Mouse (Mus musculus) NIH3T3 (cell line): Measurements from ENCODE around the gene Rpgrip1l.

Source experiments
- DNase-seq: peaks from one replicate; pipeline ENCODE4 v3.0.0-alpha.2; 2012; ENCODE audit warnings: low read depth

Rpgrip1l gene

GRCm38 (mm10) chr8:91205897-91206296 is 107.2 kb downstream of the Rpgrip1l start:
- DNase-seq = no peak

GRCm38 (mm10) chr8:91201184-91201583 is 111.9 kb downstream of the Rpgrip1l start:
- DNase-seq = no peak

DNA sequence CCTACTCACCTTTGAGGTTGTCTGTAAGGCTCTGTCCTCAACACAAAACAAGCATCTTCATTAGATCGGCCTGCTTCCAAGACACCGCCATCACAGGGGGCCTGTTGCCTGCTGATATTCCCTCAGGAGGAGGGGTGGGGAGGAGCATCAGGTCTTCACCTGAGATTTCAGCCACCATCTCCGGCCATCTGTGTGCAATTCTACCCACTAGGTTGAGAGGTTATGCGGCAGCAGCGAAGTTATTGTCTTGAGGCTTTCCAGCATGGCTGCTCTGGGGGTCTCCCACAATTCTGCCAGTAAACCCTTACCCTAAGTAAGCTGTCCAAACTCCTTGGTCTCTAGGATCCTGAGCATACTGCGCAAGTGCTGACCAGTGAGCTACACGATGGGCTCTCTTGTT is 113.2 kb downstream of the Rpgrip1l start, which contains the start of gene Aktip:
Gene Aktip (minus strand): TSS at position 101 of the 400 bp plus-strand sequence.
- no peak for DNase-seq

GRCm38 (mm10) chr8:91198036-91198435 is 115.0 kb downstream of the Rpgrip1l start:
- no peak for DNase-seq

DNA sequence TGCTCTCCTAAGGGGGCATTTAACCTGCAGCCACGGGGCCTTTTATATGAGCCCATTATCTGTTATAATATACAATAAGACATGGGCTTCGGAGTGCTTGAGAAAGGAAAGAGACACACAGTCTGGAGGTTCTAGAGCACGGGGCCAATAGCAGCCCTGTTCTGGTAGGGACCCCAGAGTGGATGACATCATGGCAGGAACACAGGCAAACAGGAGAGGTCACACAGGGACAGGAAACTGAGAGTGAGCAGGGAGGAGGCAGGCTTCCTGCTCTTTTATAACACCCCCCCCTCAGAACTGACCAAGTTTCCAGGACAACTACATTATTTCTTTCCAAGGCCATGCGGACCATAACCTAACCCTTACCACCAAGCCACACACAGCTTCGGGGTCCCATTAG is 115.8 kb downstream of the Rpgrip1l start:
- no peak for DNase-seq

DNA sequence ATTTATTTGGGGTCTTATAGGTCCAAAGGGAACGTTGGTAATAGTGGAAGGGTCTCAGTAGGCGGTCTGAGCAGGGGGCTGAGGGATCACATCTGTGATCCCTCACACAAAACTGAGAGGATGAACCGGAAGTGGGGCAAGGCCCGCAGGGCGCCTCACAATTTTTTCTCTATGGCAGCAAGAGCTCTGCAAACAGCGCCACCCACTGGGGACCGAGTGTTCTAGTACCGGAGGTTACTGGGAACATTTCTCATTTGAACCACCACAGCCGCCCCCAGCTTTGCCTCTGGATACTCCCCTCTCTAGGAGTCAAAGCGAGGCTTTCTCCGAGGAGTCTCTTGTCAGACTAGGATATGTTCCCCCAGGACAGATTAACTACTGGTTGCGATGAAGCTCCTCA is 116.4 kb downstream of the Rpgrip1l start:
- DNase-seq = no peak

- no peak for DNase-seq
Observed at GRCm38 (mm10) chr8:91194081-91194480, 119.0 kb downstream of the Rpgrip1l start.

GRCm38 (mm10) chr8:91192941-91193340 is 120.1 kb downstream of the Rpgrip1l start:
- no peak for DNase-seq

DNA sequence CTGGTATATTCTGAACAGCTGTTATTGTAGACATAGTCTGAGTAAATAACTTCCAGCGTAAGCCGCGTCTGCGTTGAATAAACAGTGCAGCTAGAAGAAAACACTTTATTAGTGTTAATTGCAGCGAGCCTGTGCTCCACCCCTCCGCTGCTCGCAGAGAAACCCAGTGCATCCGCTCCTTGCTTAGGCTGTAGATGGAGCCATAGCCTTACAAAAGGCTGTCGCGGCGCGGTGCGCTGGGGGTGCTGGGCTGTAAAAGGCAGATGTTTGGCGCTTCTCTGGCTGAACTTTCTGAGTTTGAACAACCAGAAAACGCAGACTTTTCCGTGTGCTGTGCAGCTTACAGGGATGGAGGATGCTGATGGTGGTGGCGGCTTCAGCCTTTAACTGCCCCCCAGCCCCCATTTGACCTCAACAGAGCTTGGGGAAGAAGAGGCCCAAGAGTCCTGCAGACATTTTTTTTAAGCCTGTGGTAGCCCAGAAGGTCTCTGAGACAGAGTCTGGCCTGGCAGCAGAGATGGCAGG is 122.2 kb downstream of the Rpgrip1l start:
- DNase-seq = peak; percentile 87

- peak; percentile 59 for DNase-seq
Observed at GRCm38 (mm10) chr8:91188152-91188551, 124.9 kb downstream of the Rpgrip1l start.

GRCm38 (mm10) chr8:91186372-91186771 is 126.7 kb downstream of the Rpgrip1l start:
- no peak for DNase-seq

GRCm38 (mm10) chr8:91177708-91178107 is 135.4 kb downstream of the Rpgrip1l start:
- DNase-seq = no peak

DNA sequence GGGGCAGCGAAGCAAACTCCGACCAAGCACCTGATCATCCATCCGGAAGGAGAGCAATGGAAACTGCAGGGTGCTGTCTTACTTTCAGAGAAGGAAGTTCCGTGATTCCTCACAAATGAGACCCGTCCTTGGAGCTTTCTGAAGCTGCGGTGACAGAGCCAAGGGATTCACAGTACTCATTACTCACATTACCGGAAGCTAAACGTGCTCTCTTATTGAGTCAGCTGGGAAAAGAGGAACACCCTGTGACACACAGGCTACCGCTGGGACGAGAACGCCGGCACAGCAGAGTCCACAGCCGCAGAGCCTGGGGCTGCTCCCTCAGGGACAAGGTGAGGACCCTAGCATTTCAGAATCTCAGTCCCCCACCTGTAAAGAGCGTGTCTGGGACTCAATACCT is 136.9 kb downstream of the Rpgrip1l start:
- DNase-seq = no peak

DNA sequence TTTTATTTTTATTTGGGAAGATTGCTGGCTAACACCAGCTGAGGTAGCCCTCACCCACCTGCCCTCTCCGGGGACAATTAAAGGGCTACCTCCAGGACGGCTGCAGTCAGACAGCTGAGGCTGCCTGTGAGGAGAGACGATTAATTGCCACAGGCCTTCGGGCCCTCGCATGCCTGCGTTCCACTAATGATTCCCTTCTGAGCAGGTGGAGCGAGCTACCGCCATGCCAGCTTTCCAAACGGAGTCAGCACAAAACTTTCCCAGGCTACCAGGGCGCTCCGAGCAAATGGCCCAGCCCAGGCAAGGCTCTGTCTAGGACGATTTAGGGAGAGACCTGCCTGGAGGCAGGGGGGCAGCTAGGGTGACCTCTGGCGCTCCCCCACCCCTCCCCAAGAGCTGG is 141.5 kb downstream of the Rpgrip1l start:
- no peak for DNase-seq

- DNase-seq = no peak
Observed at GRCm38 (mm10) chr8:91170914-91171313, 142.1 kb downstream of the Rpgrip1l start.

DNA sequence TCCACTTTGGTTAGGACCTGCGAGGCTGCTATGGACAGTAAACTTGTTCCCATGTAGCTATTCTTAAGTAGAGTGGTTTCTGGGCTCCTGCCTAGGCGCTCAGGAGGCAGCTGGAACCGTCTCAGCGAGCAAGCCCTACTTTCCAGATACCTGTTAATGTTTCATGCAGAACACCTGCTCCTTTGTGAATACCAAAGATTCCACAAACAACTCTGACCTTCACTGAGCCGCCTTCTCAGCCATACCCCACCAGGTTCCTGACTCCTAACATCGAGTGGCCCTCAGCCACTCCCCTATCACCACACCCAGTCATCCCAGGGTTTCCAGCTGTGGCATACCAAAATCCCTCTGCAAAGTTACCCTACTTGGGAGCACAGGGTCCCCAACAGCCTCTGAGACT is 142.9 kb downstream of the Rpgrip1l start:
- DNase-seq = no peak
